Mouse (Mus musculus): ENCODE data around the gene Trmt5. TPM values are rescaled to one million over a fixed set of nuclear protein-coding genes. Genes with fewer than 3 reads are reported as not detected.

Gene Trmt5
- polyA plus RNA-seq, 1 experiment: 17.2 TPM

DNA sequence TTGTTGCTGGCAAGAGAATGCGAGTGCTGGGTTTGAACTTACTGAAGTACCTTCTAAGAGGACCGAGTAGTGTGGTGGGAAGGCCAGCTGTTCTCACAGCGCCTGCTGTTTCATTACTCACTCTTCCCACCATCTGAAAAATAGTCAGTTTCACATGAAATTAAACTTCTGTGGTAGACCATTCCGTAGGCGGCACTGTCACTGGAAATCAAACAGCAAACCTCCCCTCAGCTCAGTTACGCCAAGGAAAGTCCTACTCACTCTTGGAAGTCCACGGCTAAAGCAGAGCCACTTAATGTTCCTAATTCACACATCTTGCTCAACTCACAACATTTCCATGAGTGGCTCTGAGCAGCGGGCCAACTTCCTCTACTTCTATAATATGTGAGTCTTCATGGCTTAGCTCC is 37.7 kb upstream of the Trmt5 start:
- H3K27ac ChIP-seq (ENCODE audit: insufficient read depth, low read depth, low read length): peak overlapping the region; percentile 31; the same call in 1 of the 2 replicates
- TF ChIP-seq POLR2A (IDR thresholded peaks at IDR 0.05; ENCODE audit: borderline replicate concordance, low read depth, low read length): no peak
- no peak for TF ChIP-seq CTCF (IDR thresholded peaks at IDR 0.05; ENCODE audit: low read depth, low read length)
- peaks cover 40% of the 10 kb centered on the region for H3K4me1 ChIP-seq (ENCODE audit: control insufficient read depth, insufficient read depth, low read length)
- H3K4me3 ChIP-seq (ENCODE audit: insufficient read depth, low read length): no peak overlapping the region

DNA sequence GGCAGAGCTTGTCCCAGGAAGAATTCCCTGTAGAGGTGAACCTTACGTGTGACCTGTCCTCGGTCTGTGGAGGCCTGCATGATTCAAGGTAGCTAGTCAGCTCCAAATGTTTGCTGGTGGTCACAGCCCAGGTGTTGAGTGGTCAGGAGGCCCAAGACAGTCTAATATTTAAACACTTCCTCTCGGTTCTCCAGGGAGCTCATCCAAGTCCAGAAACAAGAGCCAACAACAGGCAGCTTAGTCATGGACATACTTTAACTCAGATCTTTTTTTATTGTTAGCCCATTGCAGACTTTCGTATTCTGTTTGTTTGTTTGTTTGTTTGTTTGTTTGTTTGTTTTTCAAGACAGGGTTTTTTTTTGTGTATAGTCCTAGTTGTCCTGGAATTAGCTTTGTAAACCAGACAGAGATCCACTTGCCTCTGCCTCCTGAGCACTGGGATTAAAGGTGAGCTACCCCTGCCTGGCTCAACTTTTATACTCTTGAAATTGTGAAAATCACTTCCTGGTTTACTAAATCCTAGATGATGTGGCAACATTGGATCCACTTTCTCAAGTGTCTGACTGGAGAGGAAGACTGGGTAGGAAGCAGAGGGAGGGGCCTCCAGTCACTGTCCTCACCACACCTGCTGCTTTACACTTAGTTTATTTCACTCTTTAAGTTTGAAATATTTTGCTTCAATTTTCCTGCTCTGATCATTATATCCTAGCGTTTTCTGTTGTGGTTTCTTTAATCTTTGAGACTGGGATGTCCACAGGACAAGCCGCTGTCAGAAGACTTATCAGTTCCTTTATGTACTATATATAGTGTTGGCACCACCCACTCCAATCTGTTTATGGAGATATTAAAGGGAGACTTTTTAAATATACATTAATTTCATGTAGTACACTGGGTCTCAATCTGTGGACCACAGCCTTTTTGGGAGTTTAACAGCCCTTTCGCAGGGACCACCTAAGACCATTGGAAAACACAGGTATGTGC is 31.5 kb upstream of the Trmt5 start:
- TF ChIP-seq POLR2A (IDR thresholded peaks at IDR 0.05; ENCODE audit: borderline replicate concordance, low read depth, low read length) (no peak), CTCF (IDR thresholded peaks at IDR 0.05; ENCODE audit: low read depth, low read length) (no peak)
- Histone ChIP-seq H3K4me3 (ENCODE audit: insufficient read depth, low read length) (no peak overlapping the region), H3K27ac (ENCODE audit: insufficient read depth, low read depth, low read length) (no peak overlapping the region), H3K4me1 (ENCODE audit: control insufficient read depth, insufficient read depth, low read length) (peaks cover 14% of the 10 kb centered on the region)

DNA sequence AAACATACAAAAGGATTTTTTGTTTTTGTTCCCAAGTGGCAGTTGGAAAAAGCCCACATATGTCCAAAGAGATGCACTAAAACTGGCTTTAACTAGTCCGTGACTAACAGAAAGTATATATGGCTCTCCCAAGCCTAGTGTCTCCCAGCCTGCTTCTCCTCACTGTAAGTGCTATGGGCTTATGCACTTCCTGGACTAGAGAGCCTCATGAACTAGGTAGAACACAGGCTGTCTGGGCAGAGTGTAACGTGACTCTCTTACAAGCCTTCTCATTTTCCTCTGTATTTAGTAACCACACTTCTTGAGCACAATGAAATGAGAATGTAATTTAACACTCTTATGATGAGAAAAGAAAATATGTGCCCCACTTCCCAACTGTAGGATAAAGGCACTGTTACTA is 22.2 kb upstream of the Trmt5 start:
- peaks cover 5% of the 10 kb centered on the region; the same call in 1 of the 2 replicates for H3K4me1 ChIP-seq (ENCODE audit: control insufficient read depth, insufficient read depth, low read length)
- H3K27ac ChIP-seq (ENCODE audit: insufficient read depth, low read depth, low read length): no peak overlapping the region
- TF ChIP-seq POLR2A (IDR thresholded peaks at IDR 0.05; ENCODE audit: borderline replicate concordance, low read depth, low read length) (no peak), CTCF (IDR thresholded peaks at IDR 0.05; ENCODE audit: low read depth, low read length) (no peak)
- H3K4me3 ChIP-seq (ENCODE audit: insufficient read depth, low read length): no peak overlapping the region

DNA sequence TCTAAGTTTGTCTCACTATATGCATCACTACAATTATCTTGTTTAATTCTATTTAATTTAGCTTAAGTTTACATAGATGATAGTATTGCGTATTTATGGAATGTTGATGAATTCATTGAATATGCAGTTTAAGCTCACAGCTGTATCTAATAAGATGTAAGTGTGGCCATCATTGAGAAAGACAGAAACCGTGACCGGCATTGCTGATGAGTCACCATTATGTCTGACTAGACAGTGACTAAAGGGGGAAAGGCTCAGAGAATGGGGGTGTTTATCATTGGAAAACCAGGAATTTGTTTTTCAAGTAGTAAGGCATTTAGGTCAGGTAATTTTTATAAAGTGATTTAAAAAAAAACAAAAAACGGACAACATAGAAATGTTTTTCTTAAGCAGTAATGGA is 21.2 kb upstream of the Trmt5 start:
- TF ChIP-seq POLR2A (IDR thresholded peaks at IDR 0.05; ENCODE audit: borderline replicate concordance, low read depth, low read length): no peak
- no peak for TF ChIP-seq CTCF (IDR thresholded peaks at IDR 0.05; ENCODE audit: low read depth, low read length)
- Histone ChIP-seq H3K27ac (ENCODE audit: insufficient read depth, low read depth, low read length) (no peak overlapping the region), H3K4me1 (ENCODE audit: control insufficient read depth, insufficient read depth, low read length) (peaks cover 5% of the 10 kb centered on the region; the same call in 1 of the 2 replicates), H3K4me3 (ENCODE audit: insufficient read depth, low read length) (no peak overlapping the region)

DNA sequence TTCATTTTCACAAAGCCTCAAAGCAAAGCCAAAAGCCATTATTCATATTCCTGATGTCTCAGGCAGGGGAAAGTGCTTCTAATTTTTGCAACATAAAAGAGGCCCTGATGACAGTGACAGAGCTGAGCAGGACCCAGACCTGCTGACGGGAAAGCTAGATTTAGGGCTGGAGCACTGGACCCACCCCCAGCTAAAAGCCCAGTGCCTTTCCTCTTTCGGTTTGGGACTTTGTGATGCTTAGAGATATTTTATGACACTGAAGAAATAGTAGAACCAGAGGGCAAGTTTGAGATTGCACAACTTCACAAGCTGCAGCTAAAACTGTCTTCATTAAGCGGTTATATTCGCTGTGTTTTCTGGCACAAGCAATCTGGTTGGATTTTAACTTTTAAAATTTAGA is 18.1 kb upstream of the Trmt5 start:
- Histone ChIP-seq H3K4me1 (ENCODE audit: control insufficient read depth, insufficient read depth, low read length) (peaks cover 5% of the 10 kb centered on the region; the same call in 1 of the 2 replicates), H3K4me3 (ENCODE audit: insufficient read depth, low read length) (no peak overlapping the region), H3K27ac (ENCODE audit: insufficient read depth, low read depth, low read length) (no peak overlapping the region)
- TF ChIP-seq CTCF (IDR thresholded peaks at IDR 0.05; ENCODE audit: low read depth, low read length): no peak
- TF ChIP-seq POLR2A (IDR thresholded peaks at IDR 0.05; ENCODE audit: borderline replicate concordance, low read depth, low read length): no peak

DNA sequence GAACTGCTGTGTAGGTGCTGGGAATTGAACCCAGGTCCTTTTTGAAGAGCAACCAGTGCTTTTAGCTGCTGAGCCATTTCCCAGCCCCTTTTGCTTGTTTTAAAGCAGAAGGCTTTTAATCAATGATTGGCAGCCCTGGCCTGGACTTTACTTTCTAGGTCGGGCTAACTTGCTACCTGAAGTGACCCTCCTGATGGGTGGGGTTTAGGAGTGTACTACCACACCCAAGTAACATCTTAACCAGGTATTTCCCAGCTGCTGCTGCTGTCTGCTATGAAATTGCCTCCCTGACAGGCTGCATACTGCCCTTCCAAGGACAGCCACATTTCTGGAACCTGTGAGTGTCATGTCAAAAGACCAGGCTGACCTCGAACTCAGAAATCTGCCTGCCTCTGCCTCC is 14.0 kb upstream of the Trmt5 start:
- H3K4me1 ChIP-seq (ENCODE audit: control insufficient read depth, insufficient read depth, low read length): peaks cover 7% of the 10 kb centered on the region
- TF ChIP-seq CTCF (IDR thresholded peaks at IDR 0.05; ENCODE audit: low read depth, low read length) (no peak), POLR2A (IDR thresholded peaks at IDR 0.05; ENCODE audit: borderline replicate concordance, low read depth, low read length) (no peak)
- no peak overlapping the region for H3K27ac ChIP-seq (ENCODE audit: insufficient read depth, low read depth, low read length)
- no peak overlapping the region for H3K4me3 ChIP-seq (ENCODE audit: insufficient read depth, low read length)

DNA sequence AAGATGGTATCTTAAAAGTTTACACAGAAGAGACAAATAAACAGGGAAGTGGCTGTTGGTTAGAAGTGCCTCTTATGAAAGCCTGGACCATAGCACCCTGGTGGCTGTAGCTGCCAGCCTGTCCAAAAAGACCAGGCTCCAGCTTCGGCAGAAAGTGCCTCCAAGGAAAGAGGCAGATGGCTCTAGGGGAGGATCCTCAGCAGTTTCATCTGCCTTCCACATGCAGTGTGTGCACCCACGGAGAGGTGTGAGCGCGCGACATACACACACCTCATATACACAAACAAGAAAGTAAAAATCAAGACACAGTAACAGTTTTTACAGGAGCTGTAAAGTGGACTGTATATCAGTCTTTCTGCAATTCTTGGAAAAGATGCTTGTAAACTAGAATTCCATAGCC is 12.1 kb upstream of the Trmt5 start:
- H3K27ac ChIP-seq (ENCODE audit: insufficient read depth, low read depth, low read length): no peak overlapping the region
- no peak overlapping the region for H3K4me3 ChIP-seq (ENCODE audit: insufficient read depth, low read length)
- TF ChIP-seq POLR2A (IDR thresholded peaks at IDR 0.05; ENCODE audit: borderline replicate concordance, low read depth, low read length): no peak
- no peak for TF ChIP-seq CTCF (IDR thresholded peaks at IDR 0.05; ENCODE audit: low read depth, low read length)
- peaks cover 15% of the 10 kb centered on the region for H3K4me1 ChIP-seq (ENCODE audit: control insufficient read depth, insufficient read depth, low read length)

DNA sequence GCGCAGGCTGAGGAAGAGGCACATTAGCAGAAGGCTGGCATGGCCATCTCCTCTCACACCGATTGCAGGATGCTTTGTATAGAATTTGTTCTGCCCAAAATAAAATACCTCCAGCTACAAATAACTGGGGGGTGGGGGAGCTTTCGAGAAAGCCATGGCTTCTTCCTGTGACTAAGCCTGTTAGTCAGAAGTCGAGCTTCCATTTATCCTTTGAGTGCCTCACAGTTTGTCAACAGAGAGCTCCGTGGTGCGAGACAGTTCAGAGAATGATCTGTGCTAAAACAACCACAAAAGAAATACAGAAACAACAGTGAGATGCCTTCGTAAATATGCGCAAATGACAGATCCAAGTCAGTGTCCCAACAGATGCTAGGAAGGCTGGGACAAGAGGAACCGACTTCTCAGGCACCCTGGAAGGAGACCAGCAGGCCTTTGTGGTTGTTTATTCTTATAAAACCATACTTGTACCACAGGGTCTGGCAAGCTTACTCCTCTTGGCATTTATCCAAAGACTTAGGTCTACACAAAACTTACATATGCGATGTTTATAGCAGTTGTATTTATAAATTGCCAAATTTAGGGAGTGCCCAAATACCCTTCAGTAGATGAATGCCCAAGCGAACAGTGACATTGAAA is 9.1 kb upstream of the Trmt5 start:
- no peak for TF ChIP-seq POLR2A (IDR thresholded peaks at IDR 0.05; ENCODE audit: borderline replicate concordance, low read depth, low read length)
- Histone ChIP-seq H3K27ac (ENCODE audit: insufficient read depth, low read depth, low read length) (no peak overlapping the region), H3K4me1 (ENCODE audit: control insufficient read depth, insufficient read depth, low read length) (peaks cover 16% of the 10 kb centered on the region), H3K4me3 (ENCODE audit: insufficient read depth, low read length) (no peak overlapping the region)

DNA sequence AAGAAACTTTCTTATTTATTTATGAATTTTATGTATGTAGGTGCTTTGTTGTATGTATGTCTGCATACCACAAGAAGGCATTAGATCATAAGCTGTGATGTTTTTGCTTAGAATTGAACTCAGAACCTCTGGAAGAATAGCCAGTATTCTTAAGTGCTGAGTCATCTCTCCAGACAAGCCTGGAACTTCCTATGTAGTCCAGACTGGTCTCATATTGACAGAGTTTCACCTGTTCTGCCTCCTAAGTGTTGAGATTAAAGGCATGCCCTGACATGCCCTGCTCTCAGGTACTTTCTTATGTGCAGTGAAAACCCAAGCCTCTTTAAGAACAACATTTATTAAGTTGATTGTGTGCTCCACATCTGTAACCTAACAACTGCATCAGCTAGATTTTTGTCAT is 8.4 kb upstream of the Trmt5 start:
- Histone ChIP-seq H3K4me1 (ENCODE audit: control insufficient read depth, insufficient read depth, low read length) (peaks cover 16% of the 10 kb centered on the region), H3K27ac (ENCODE audit: insufficient read depth, low read depth, low read length) (no peak overlapping the region), H3K4me3 (ENCODE audit: insufficient read depth, low read length) (no peak overlapping the region)
- TF ChIP-seq CTCF (IDR thresholded peaks at IDR 0.05; ENCODE audit: low read depth, low read length) (no peak), POLR2A (IDR thresholded peaks at IDR 0.05; ENCODE audit: borderline replicate concordance, low read depth, low read length) (no peak)

DNA sequence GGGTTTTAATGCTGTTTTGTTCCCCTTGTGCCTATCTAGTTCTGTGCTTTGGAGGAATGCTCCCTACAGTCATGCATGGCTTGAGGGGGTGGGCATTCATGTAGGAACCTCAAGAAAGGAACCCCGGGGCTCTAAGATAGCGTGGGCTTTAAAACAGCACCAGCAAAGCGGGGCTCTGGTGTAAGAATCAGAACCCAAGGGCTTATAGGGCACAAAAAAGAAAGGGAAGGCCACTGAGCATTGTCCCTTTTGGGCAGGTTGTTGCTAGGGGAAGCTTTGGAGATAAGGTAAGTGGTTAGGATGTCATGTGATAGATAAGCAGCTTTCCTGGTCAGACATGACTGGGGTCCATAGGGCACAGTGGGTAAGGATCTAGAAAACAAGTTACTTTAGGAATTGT is 2.1 kb upstream of the Trmt5 start:
- Histone ChIP-seq H3K4me3 (ENCODE audit: insufficient read depth, low read length) (no peak overlapping the region; the same call in 1 of the 2 replicates), H3K27ac (ENCODE audit: insufficient read depth, low read depth, low read length) (no peak overlapping the region), H3K4me1 (ENCODE audit: control insufficient read depth, insufficient read depth, low read length) (peaks cover 12% of the 10 kb centered on the region)
- no peak for TF ChIP-seq POLR2A (IDR thresholded peaks at IDR 0.05; ENCODE audit: borderline replicate concordance, low read depth, low read length)
